Mouse (Mus musculus): ENCODE data around the gene Hspb1. TPM values are rescaled to one million over a fixed set of nuclear protein-coding genes. Genes with fewer than 3 reads are reported as not detected.

Hspb1 gene
- polyA plus RNA-seq, 1 experiment from 2014 or later, result 24.0 TPM

DNA sequence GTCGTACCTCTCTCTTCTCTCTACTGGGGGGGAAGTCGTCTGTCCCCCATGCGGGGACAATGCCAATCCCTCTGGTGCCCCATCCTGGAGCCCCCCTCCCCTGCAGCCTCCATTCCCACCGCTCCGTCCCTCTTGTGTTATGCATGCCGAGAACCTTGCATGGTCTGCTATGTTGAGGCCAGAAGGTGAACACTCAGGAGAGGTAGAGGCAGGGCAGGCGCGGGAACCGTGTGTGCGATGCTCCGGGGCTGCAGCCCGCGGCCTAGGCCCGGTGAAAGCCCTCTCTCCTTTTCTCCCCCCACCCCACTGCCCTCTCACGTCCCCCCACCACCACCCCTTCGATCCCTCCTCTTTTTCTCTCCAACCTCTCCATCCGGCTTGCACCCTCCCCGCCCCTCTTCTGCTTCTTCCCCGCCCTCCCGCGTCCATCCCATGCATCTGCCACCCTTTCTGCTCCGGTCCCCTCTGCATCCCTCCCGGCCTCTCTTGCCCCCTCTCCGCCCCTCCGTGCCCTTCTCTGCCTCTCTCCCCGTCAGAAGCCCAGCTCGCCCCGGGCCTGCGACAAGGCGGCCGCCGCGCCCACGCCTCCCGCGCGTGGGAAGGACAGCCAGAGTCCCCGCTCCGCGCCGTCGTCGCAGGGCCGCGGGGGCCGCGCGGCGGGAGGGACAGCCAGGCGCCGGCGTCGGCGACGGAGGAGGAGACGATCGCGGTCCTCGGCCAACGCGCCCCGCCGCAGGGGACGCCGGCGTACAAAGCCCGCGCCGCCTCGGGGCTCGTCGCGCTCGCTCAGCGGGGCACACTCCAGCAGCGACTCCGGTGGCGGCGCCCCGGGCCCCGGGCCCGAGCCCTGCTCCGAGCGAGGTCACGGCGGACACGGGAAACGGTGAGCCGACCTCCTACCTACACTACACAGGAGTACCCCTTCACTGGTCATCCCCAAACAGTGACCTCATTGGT is 19.8 kb upstream of the Hspb1 start:
- Histone ChIP-seq H3K27me3 (ENCODE audit: insufficient read depth, poor library complexity, severe bottlenecking) (peaks cover 94% of the 10 kb centered on the region), H3K27ac (peak overlapping the region; percentile 82)

DNA sequence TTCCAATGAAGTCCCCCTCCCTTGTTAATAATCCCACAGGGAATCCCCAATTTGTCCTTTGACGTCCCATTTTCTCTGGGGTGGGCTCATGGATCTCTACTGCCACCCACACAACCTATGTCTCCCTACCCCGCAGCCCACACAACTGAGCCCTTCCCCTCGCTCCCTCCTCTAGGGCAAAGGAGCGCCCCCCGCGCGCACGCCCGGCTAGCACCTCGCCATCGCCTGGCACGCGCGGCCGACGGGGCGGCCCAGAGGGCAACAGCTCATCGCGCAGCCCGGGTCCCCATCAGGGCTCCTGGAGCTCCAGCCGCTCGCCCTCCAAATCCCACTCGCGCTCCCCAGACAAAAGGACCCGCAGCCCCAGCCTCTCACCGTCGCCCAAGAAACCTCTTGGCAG is 19.1 kb upstream of the Hspb1 start:
- 1% methylated on average over 27 of the region's 27 CpGs for WGBS
- H3K27me3 ChIP-seq (ENCODE audit: insufficient read depth, poor library complexity, severe bottlenecking), result peaks cover 98% of the 10 kb centered on the region

More for the DNA sequence above, 19.8 kb upstream of the Hspb1 start:
- under 1% methylated on average over 88 of the region's 89 CpGs for WGBS
- peak; percentile 54 for DNase-seq (ENCODE audit: low spot score)
- Histone ChIP-seq H3K9me3 (no peaks in the 10 kb centered on the region), H3K4me3 (peak overlapping the region; percentile 56), H3K36me3 (0 out of 2 replicates have a peak, but pooled peaks cover 6% of the 10 kb centered on the region), H3K4me1 (replicated peaks) (peaks cover 23% of the 10 kb centered on the region)

DNA sequence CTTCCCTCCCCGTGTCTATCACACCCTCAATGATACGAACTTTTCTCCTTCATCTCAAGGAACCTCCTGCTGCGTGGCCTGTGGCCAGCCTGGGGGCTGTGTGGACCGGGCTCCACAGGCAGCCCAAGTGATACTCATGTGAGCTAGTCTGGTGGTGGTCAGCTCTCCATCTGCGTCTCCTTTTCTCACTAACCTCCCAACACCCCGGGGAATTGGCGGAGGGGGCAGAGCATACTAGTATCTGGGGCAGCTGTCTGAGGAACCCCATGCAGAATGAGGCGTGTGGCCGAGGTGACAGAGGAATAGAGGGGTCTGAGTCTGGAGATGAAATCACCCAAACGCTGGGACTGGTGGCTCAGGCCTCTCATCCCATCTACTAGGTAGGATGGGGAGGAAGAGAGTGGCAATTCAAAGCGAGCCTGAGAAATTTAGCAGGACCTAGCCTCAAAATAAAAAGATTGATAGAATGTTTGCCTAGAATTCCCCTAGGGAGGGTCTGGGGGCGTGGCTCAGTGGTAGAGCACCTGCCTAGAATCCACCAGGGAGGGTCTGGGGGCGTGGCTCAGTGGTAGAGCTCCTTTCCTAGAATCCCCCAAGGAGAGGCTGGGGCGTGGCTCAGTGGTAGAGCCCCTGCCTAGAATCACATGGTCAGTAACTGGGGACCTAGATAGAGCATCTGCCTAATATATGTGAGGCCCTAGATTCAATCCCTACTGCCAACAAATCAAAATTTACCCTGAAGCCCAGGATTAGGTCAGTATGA is 17.9 kb upstream of the Hspb1 start:
- peaks cover 98% of the 10 kb centered on the region for H3K27me3 ChIP-seq (ENCODE audit: insufficient read depth, poor library complexity, severe bottlenecking)
- no peak overlapping the region for H3K4me3 ChIP-seq
- 67% methylated on average over 14 of the region's 14 CpGs for WGBS

More for the DNA sequence above, 19.1 kb upstream of the Hspb1 start:
- H3K36me3 ChIP-seq, result 0 out of 2 replicates have a peak, but pooled peaks cover 5% of the 10 kb centered on the region
- H3K4me3 ChIP-seq, result peak overlapping the region; percentile 56
- peak; percentile 30 for DNase-seq (ENCODE audit: low spot score)
- H3K9me3 ChIP-seq, result no peaks in the 10 kb centered on the region
- H3K4me1 ChIP-seq (replicated peaks), result peaks cover 30% of the 10 kb centered on the region
- peak overlapping the region; percentile 82 for H3K27ac ChIP-seq

DNA sequence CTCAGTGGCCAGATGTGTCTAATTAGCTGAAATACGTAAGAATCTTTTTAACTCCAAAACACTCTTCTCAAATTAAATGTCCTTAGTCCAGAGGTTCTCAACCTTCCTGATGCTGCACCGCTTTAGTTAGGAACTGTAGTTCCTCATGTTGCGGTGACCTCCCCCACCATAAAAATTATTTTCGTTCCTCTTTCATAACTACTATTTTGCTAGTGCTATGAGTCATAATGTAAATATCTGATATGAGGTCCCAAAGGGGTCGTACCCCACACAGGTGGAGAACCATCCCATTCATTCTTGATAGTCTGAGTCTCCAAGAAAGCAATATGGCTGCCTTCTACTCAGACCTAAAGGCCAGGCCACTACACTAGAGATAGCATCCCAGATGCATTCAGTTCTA is 17.2 kb upstream of the Hspb1 start:
- Histone ChIP-seq H3K9me3 (no peaks in the 10 kb centered on the region), H3K4me1 (replicated peaks) (peaks cover 30% of the 10 kb centered on the region), H3K4me3 (no peak overlapping the region), H3K36me3 (0 out of 2 replicates have a peak, but pooled peaks cover 3% of the 10 kb centered on the region), H3K27me3 (ENCODE audit: insufficient read depth, poor library complexity, severe bottlenecking) (peaks cover 95% of the 10 kb centered on the region), H3K27ac (no peak overlapping the region)
- 90% methylated on average over 5 of the region's 5 CpGs for WGBS
- no peak for DNase-seq (ENCODE audit: low spot score)

More for the DNA sequence above, 17.9 kb upstream of the Hspb1 start:
- H3K4me1 ChIP-seq (replicated peaks), result peaks cover 30% of the 10 kb centered on the region
- H3K9me3 ChIP-seq, result no peaks in the 10 kb centered on the region
- H3K36me3 ChIP-seq, result 0 out of 2 replicates have a peak, but pooled peaks cover 3% of the 10 kb centered on the region
- no peak for DNase-seq (ENCODE audit: low spot score)
- no peak overlapping the region for H3K27ac ChIP-seq

DNA sequence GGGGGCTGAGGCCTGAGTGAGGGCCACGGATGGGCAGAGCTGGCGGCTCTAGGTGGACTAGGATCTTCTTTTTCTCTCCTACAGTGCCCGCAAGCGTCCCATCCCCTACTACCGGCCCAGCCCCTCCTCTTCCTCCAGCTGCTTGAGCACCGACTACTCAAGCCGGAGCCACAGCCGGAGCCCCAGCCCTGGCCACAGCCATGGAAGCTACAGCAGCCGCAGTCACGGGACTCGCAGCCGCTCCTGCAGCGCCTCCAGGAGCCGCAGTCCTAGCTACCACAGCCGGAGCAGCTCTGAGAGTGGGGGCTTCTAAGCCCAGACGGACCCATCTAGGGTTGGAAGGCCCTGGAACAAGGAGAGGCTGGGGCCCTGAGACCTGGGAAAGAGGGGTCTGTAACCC is 14.7 kb upstream of the Hspb1 start:
- peaks cover 32% of the 10 kb centered on the region for H3K4me1 ChIP-seq (replicated peaks)
- H3K9me3 ChIP-seq, result no peaks in the 10 kb centered on the region
- peaks cover 72% of the 10 kb centered on the region for H3K27me3 ChIP-seq (ENCODE audit: insufficient read depth, poor library complexity, severe bottlenecking)
- H3K4me3 ChIP-seq, result peak overlapping the region; percentile 29
- peak; percentile 30 for DNase-seq (ENCODE audit: low spot score)
- 0 out of 2 replicates have a peak, but pooled peaks cover 3% of the 10 kb centered on the region for H3K36me3 ChIP-seq
- 21% methylated on average over 16 of the region's 16 CpGs for WGBS
- H3K27ac ChIP-seq, result peak overlapping the region; percentile 40; the same call in 1 of the 2 replicates

DNA sequence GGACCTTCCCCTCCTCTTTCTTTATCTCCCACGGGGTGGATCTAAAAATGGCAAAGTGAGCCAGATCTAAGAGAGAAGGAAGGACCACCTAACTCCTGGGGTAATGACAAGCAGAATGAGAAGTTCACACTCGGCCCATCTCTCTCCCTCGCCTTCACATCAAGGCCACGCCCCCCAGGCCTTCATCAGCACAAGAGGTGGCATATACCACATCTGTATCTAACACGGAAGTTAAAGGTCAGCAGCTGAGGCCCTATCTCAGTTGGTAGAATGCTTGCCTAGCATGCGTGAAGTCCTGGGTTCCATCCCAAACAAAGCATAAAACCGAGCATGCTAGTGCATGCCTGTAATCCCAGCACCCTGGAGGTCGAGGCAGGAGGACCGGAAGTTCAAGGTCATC is 14.0 kb upstream of the Hspb1 start:
- Histone ChIP-seq H3K36me3 (0 out of 2 replicates have a peak, but pooled peaks cover 3% of the 10 kb centered on the region), H3K27ac (no peak overlapping the region), H3K9me3 (no peaks in the 10 kb centered on the region), H3K4me1 (replicated peaks) (peaks cover 29% of the 10 kb centered on the region), H3K27me3 (ENCODE audit: insufficient read depth, poor library complexity, severe bottlenecking) (peaks cover 64% of the 10 kb centered on the region), H3K4me3 (no peak overlapping the region)
- no peak for DNase-seq (ENCODE audit: low spot score)
- WGBS, result 61% methylated on average over 9 of the region's 9 CpGs

DNA sequence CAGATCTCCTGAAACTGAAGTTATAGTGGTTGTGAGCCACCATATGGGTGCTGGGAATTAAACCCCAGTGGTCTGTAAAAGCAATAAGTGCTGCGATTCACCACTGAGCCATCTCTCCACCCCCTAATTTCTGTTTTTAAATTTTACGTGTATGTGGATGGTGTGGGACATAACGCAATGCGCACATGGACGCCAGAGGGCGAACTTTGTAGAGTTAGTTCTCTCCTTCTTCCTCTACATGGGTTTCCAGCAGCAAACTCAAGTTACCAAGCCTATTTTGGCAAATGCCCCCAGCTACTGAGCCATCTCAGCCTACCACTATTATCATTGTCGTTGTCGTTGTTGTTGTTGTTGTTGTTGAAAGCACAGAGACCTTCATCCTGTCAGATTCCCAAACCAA is 10.5 kb upstream of the Hspb1 start:
- peaks cover 28% of the 10 kb centered on the region for H3K4me1 ChIP-seq (replicated peaks)
- H3K9me3 ChIP-seq, result no peaks in the 10 kb centered on the region
- no peaks in the 10 kb centered on the region for H3K36me3 ChIP-seq
- DNase-seq (ENCODE audit: low spot score), result peak; percentile 54
- H3K27ac ChIP-seq, result no peak overlapping the region
- H3K4me3 ChIP-seq, result peak overlapping the region; percentile 49
- peaks cover 30% of the 10 kb centered on the region for H3K27me3 ChIP-seq (ENCODE audit: insufficient read depth, poor library complexity, severe bottlenecking)
- 25% methylated on average over 8 of the region's 8 CpGs for WGBS

DNA sequence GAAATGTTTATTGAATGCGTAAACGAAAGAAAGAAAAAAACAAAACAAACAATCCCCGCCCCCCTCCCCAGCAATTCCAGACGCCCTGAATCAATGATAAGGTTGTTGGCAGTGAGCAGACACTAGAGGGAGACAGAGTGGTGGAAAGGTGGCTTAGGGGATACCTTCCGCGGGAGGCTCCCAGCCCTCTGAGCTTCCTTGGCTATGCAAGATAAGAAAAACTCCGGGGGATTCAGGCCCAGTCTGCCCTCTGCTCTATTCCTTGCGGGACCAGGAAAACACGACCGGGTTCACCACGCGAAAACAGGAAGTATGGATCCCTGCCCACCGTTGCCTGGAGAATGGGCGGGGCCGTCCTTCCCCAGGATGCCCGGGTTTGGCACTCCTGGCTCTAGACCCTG is 9.9 kb upstream of the Hspb1 start:
- H3K4me3 ChIP-seq, result peak overlapping the region; percentile 49
- H3K9me3 ChIP-seq, result no peaks in the 10 kb centered on the region
- H3K27me3 ChIP-seq (ENCODE audit: insufficient read depth, poor library complexity, severe bottlenecking), result peaks cover 24% of the 10 kb centered on the region
- peak; percentile 63 for DNase-seq (ENCODE audit: low spot score)
- H3K36me3 ChIP-seq, result no peaks in the 10 kb centered on the region
- H3K27ac ChIP-seq, result peak overlapping the region; percentile 64; the same call in 1 of the 2 replicates
- WGBS, result 2% methylated on average over 16 of the region's 16 CpGs
- H3K4me1 ChIP-seq (replicated peaks), result peaks cover 27% of the 10 kb centered on the region

DNA sequence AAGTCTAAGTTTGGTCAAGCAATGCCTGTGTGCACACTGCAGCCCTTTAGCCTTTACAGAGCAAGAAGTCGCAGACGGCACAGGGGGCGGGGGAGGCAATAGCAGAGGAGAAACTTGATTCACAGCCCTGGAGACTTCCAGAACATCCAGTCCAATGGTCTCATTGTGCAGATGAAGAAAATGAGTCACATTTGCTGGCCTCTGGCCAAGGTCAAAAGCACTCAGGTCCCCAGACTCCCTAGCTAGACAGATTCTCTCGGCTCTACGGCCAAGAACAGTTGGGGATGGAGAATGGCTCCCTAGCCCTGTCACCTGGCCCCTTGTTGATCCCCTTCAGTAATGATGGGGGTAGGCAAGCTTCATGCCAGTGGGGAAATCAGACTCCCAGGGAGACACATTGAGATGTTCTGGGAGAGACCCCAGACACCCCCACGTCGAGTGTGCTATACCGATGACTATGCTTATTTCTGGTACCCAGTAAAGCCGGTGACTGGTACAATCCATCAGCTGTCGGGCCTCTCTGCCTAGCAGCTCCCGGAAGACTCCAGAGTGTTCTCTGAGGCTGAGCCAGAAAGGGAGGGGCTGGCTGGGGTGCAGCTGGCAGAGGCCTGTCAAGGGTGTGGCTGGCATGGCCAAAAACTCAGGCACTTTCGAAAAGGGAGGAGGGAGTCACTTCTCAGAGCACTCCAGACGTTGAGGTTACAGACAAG is 8.1 kb upstream of the Hspb1 start:
- WGBS, result 71% methylated on average over 13 of the region's 13 CpGs
- peaks cover 20% of the 10 kb centered on the region for H3K4me1 ChIP-seq (replicated peaks)
- no peak for DNase-seq (ENCODE audit: low spot score)
- H3K4me3 ChIP-seq, result no peak overlapping the region
- peaks cover 7% of the 10 kb centered on the region for H3K27me3 ChIP-seq (ENCODE audit: insufficient read depth, poor library complexity, severe bottlenecking)
- no peaks in the 10 kb centered on the region for H3K9me3 ChIP-seq
- H3K27ac ChIP-seq, result no peak overlapping the region
- no peaks in the 10 kb centered on the region for H3K36me3 ChIP-seq

DNA sequence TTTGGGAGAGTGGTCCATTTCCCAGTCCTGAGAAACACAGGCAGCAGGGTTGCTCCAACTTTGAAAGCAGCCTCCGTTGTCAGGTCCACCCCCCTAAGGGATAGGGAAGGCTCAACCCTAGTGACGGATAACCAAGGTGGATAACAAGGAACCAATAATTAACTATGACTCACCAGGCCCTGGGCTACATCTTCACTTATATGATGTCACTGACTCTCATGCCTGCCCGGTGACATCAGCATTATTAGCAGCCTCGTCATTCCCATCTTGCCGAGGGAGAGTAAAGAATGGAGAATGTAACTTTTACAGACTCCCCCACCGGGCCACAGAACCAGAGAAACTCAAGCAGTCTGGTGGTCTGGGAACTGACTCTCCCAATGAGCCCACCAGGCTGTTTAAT is 3.1 kb upstream of the Hspb1 start:
- no peak overlapping the region for H3K4me3 ChIP-seq
- no peak overlapping the region for H3K27ac ChIP-seq
- 74% methylated on average over 6 of the region's 6 CpGs for WGBS
- no peak for DNase-seq (ENCODE audit: low spot score)
- H3K36me3 ChIP-seq, result no peaks in the 10 kb centered on the region
- H3K27me3 ChIP-seq (ENCODE audit: insufficient read depth, poor library complexity, severe bottlenecking), result peaks cover 39% of the 10 kb centered on the region
- peaks cover 20% of the 10 kb centered on the region for H3K4me1 ChIP-seq (replicated peaks)
- H3K9me3 ChIP-seq, result no peaks in the 10 kb centered on the region

DNA sequence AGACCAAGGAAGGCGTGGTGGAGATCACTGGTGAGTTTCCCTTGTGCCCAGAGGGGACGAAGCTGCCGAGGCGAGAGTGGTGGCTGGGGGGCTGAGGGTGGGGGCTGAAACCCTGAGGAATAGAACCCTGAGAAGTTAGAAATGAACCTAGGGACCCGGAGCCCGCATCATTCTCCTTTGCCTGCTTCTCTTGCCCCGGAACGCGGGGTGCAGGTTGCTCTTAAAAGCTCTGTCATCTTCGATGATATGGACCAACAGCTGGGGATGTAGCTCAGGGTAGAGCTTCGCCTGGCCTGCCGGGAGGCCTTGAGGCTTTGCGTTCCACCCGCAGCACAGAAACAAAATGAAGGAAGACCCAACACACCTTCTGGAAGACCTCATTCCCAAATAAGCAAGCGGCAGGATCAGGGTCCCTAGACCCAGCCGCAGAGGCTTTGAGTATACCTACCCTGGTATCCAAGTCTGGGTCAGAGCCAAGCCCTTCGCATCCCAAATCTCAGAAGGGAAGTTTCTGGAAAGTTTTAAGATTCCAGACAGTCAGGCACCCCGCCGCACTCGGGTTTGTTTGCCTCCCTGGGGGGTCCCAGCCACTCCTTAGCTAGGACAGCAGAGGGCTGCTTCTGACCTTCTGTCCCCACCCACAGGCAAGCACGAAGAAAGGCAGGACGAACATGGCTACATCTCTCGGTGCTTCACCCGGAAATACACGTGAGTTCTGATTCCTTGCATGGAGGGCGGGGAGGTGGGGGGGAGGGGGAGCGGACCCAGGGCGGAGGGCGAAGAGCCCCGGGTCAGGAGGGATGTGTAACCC is 891 bp downstream of the Hspb1 start:
- Histone ChIP-seq H3K4me1 (replicated peaks) (peaks cover 17% of the 10 kb centered on the region), H3K27me3 (ENCODE audit: insufficient read depth, poor library complexity, severe bottlenecking) (peaks cover 67% of the 10 kb centered on the region), H3K36me3 (no peaks in the 10 kb centered on the region), H3K9me3 (no peaks in the 10 kb centered on the region), H3K4me3 (peak overlapping the region; percentile 33), H3K27ac (no peak overlapping the region)
- WGBS, result 6% methylated on average over 30 of the region's 30 CpGs
- no peak for DNase-seq (ENCODE audit: low spot score)
